Mouse (Mus musculus) adrenal gland, postnatal 10 days (tissue): Measurements from ENCODE around the gene Zfp92. TPM values are rescaled to one million over a fixed set of nuclear protein-coding genes. Genes with fewer than 3 reads are reported as not detected.
A peak's percentile ranks its signal among the peaks of the same experiment; 100 is the strongest.
"Not testable (repeated sequence)": the region's sequence is repeated elsewhere in the genome, so short reads cannot be mapped to it uniquely, and the experiment has no call there.

Experiments
- DNase-seq: peaks from one replicate; pipeline ENCODE4 v3.0.0; 2021; ENCODE audit warnings: mixed read lengths
- long read RNA-seq, 2 experiments: library from polyadenylated mRNA; stranded (forward); transcript quantifications; one replicate each; pipeline ENCODE4 v2.0.0; 2021
- total RNA-seq, 2 experiments: library from RNA; stranded (reverse); gene quantifications; 2 replicates each; pipeline ENCODE4 v1.2.3; 2021

The Zfp92 gene
- under 1 TPM; 0.15 TPM for total RNA-seq
- long read RNA-seq, experiment 1 = 0 reads
- long read RNA-seq, experiment 2 = 0 reads

GRCm38 (mm10) chrX:73410880-73411517, at the start of gene Zfp92:
Gene Zfp92 (plus strand): TSS chrX:73411096.
- DNase-seq = peak; percentile 13

GRCm38 (mm10) chrX:73363291-73363690, 47.6 kb upstream of the Zfp92 start:
- DNase-seq = no peak

GRCm38 (mm10) chrX:73384419-73384818, 26.5 kb upstream of the Zfp92 start:
- no peak for DNase-seq

GRCm38 (mm10) chrX:73384924-73385323, 26.0 kb upstream of the Zfp92 start:
- no peak for DNase-seq

- no peak for DNase-seq
Observed at GRCm38 (mm10) chrX:73391481-73391880, 19.4 kb upstream of the Zfp92 start.

- peak; percentile 32 for DNase-seq
Observed at GRCm38 (mm10) chrX:73396446-73396845, 14.4 kb upstream of the Zfp92 start.

GRCm38 (mm10) chrX:73398636-73399035, 12.3 kb upstream of the Zfp92 start, which contains the start of gene Gm18336:
Gene Gm18336 (minus strand): TSS chrX:73398736.
- DNase-seq = not testable (repeated sequence)

GRCm38 (mm10) chrX:73400951-73401350, 9.9 kb upstream of the Zfp92 start:
- no peak for DNase-seq

GRCm38 (mm10) chrX:73401616-73402015, 9.3 kb upstream of the Zfp92 start:
- DNase-seq = no peak

- DNase-seq = no peak
Observed at GRCm38 (mm10) chrX:73412767-73413166, 1.9 kb downstream of the Zfp92 start.

- no peak for DNase-seq
Observed at GRCm38 (mm10) chrX:73430036-73430435, 19.1 kb downstream of the Zfp92 start.

- no peak for DNase-seq
Observed at GRCm38 (mm10) chrX:73432850-73433249, 22.0 kb downstream of the Zfp92 start.

GRCm38 (mm10) chrX:73435252-73435651, 24.4 kb downstream of the Zfp92 start, which contains the start of gene Trex2:
Gene Trex2 (minus strand): TSS chrX:73435344.
- DNase-seq = no peak

- DNase-seq = no peak
Observed at GRCm38 (mm10) chrX:73441428-73441827, 30.5 kb downstream of the Zfp92 start.

- DNase-seq = peak; percentile 77
Observed at GRCm38 (mm10) chrX:73451949-73452348, 41.1 kb downstream of the Zfp92 start.

- peak; percentile 91 for DNase-seq
Observed at GRCm38 (mm10) chrX:73458877-73459392, 48.0 kb downstream of the Zfp92 start, which contains the start of gene Haus7. Gene Haus7 (minus strand): TSS chrX:73459044.

GRCm38 (mm10) chrX:73460792-73461191, 49.9 kb downstream of the Zfp92 start:
- DNase-seq = no peak

- peak; percentile 63 for DNase-seq
Observed at GRCm38 (mm10) chrX:73465483-73466186, 54.7 kb downstream of the Zfp92 start.

GRCm38 (mm10) chrX:73467446-73468241, 56.7 kb downstream of the Zfp92 start:
- DNase-seq = no peak

- no peak for DNase-seq
Observed at GRCm38 (mm10) chrX:73468330-73468729, 57.4 kb downstream of the Zfp92 start.

- DNase-seq = no peak
Observed at GRCm38 (mm10) chrX:73468752-73469151, 57.9 kb downstream of the Zfp92 start.

GRCm38 (mm10) chrX:73471764-73472163, 60.9 kb downstream of the Zfp92 start:
- DNase-seq = no peak
